13 mouse cellular contexts compared by ENCODE assay signal in genomic region chr6:57711726-57712125, GRCm38 (mm10). TPM values are rescaled to one million over a fixed set of nuclear protein-coding genes. Genes with fewer than 3 reads are reported as not detected.
A peak's percentile ranks its signal among the peaks of the same experiment; 100 is the strongest.
DNase-seq lines count a peak whose midpoint lies in the region; ATAC-seq and TF ChIP-seq lines count a peak whose summit lies in the region.
"Had no signal": no experiment of that assay in that cellular context is flagged by ENCODE, and none has a peak within 500 bp of the region (broad histone marks: within the 10 kb centered on the region; RNA-seq: fewer than 3 reads in every experiment).

No protein-coding gene starts in this region.

- TF ChIP-seq RAD21 in MEL (IDR thresholded peaks at IDR 0.05; ENCODE audit: low read depth, low read length), result no peak

- DNase-seq in layer of hippocampus, adult 2 months (ENCODE audit: low spot score in 2 of 2), result no peak
- no peak for DNase-seq in layer of hippocampus, adult 9-11 months
- DNase-seq in MEL (ENCODE audit: low read depth, low spot score), result peak; percentile 35
- peak; percentile 4 to 6 for DNase-seq in natural killer cell, adult 2 months (ENCODE audit: low spot score in 2 of 2)
- DNase-seq in lung, postnatal 10 days, result no peak
- DNase-seq in adrenal gland, adult 8-10 months, result no peak
- DNase-seq: adrenal gland, postnatal 36 days; cerebellum, adult 8-10 months had no signal

- H3K4me3 ChIP-seq in layer of hippocampus, adult 2 months, result no peak overlapping the region
- no peak overlapping the region for H3K4me3 ChIP-seq in MEL (ENCODE audit: control insufficient read depth in 1 of 2, insufficient read depth in 1 of 2, low read depth in 2 of 2, low read length in 2 of 2)
- H3K4me3 ChIP-seq: embryonic facial prominence, embryonic 12.5 days; heart, embryonic 12.5 days; neural tube, embryonic 12.5 days had no signal

- H3K9me3 ChIP-seq in MEL (replicated peaks; ENCODE audit: insufficient read depth, low read length), result no peaks in the 10 kb centered on the region
- H3K9me3 ChIP-seq: embryonic facial prominence, embryonic 12.5 days; heart, embryonic 12.5 days; neural tube, embryonic 12.5 days had no signal

- H3K79me2 ChIP-seq in MEL (ENCODE audit: control insufficient read depth, insufficient read depth, low read length, poor library complexity), result no peaks in the 10 kb centered on the region; the same call in 1 of the 2 replicates

- TF ChIP-seq CTCF in layer of hippocampus, adult 2 months (conservative IDR thresholded peaks at IDR 0.05), result 0 out of 2 replicates have a peak, but pooled peaks have one; percentile 25
- TF ChIP-seq CTCF in MEL (IDR thresholded peaks at IDR 0.05 in 2 of 3, conservative IDR thresholded peaks at IDR 0.05 in 1 of 3; ENCODE audit: control insufficient read depth in 1 of 3, insufficient read depth in 1 of 3, low read depth in 2 of 3, low read length in 3 of 3, poor library complexity in 1 of 3, severe bottlenecking in 1 of 3), result no peak; a peak in 1 of 6 replicates

- no peaks in the 10 kb centered on the region; a peak in 3 of 4 replicates for H3K36me3 ChIP-seq in MEL (ENCODE audit: control insufficient read depth in 1 of 2, insufficient read depth in 2 of 2, low read length in 2 of 2)
- H3K36me3 ChIP-seq: embryonic facial prominence, embryonic 12.5 days had no signal

- H3K27ac ChIP-seq in layer of hippocampus, adult 2 months, result no peak overlapping the region
- no peak overlapping the region for H3K27ac ChIP-seq in MEL (ENCODE audit: control insufficient read depth, low read depth, low read length)
- H3K27ac ChIP-seq: embryonic facial prominence, embryonic 12.5 days; hindbrain, embryonic 14.5 days; neural tube, embryonic 12.5 days had no signal

- peak; percentile 64 for ATAC-seq in granulocyte monocyte progenitor cell, adult 5-6 weeks (replicated peaks; ENCODE audit: poor library complexity, severe bottlenecking)

- peaks cover 6 to 9% of the 10 kb centered on the region in 2 experiments; a peak in 3 of 4 replicates for H3K4me1 ChIP-seq in MEL (ENCODE audit: control insufficient read depth in 1 of 2, insufficient read depth in 2 of 2, low read length in 2 of 2)
- H3K4me1 ChIP-seq: embryonic facial prominence, embryonic 12.5 days; neural tube, embryonic 12.5 days had no signal

- TF ChIP-seq EP300 in MEL (IDR thresholded peaks at IDR 0.05; ENCODE audit: low read depth in 1 of 2, low read length in 2 of 2), result no peak

- no peak overlapping the region for H3K9ac ChIP-seq in MEL (ENCODE audit: control insufficient read depth, low read depth, low read length, poor library complexity, severe bottlenecking)
- H3K9ac ChIP-seq: embryonic facial prominence, embryonic 12.5 days; heart, embryonic 12.5 days; hindbrain, embryonic 14.5 days; neural tube, embryonic 12.5 days had no signal

- no peaks in the 10 kb centered on the region for H3K27me3 ChIP-seq in MEL (ENCODE audit: control insufficient read depth in 1 of 2, insufficient read depth in 2 of 2, low read length in 2 of 2)
- H3K27me3 ChIP-seq: embryonic facial prominence, embryonic 12.5 days; heart, embryonic 12.5 days; neural tube, embryonic 12.5 days had no signal

- TF ChIP-seq POLR2A in MEL (IDR thresholded peaks at IDR 0.05; ENCODE audit: control insufficient read depth in 1 of 2, insufficient read depth in 1 of 2, low read depth in 1 of 2, low read length in 2 of 2, poor library complexity in 1 of 2), result no peak

TF ChIP-seq in MEL, 35 proteins besides CTCF, POLR2A, EP300 and RAD21:
- TF ChIP-seq CHD1 (IDR thresholded peaks at IDR 0.05; ENCODE audit: low read depth, low read length) (no peak), HCFC1 (IDR thresholded peaks at IDR 0.05; ENCODE audit: low read depth, low read length) (no peak), RCOR1 (IDR thresholded peaks at IDR 0.05; ENCODE audit: low read depth, low read length) (no peak), ZC3H11A (IDR thresholded peaks at IDR 0.05; ENCODE audit: low read depth, low read length) (no peak), UBTF (IDR thresholded peaks at IDR 0.05; ENCODE audit: borderline replicate concordance, insufficient read depth, low read depth, low read length) (no peak), ELF1 (IDR thresholded peaks at IDR 0.05; ENCODE audit: low read depth, low read length) (no peak), MAX (IDR thresholded peaks at IDR 0.05; ENCODE audit: low read length) (no peak)

RNA-seq across cellular contexts. Expression of gene Lancl2, which starts 9.4 kb away (rescaled TPM):
- total RNA-seq in layer of hippocampus, adult 2 months (2021), result 10 to 100 TPM; 78.7 to 85.7 TPM
- 19.6 and 21.7 TPM in 2 replicates for total RNA-seq in MEL (2012; rRNA removed)
- polyA plus RNA-seq in MEL (2012; ENCODE audit: insufficient read depth in 1 of 2, insufficient read length in 2 of 2, low read depth in 1 of 2, low replicate concordance in 2 of 2, missing spikeins in 1 of 2), result 10 to 100 TPM in 1 of 2 experiments, not detected in 1; 17.7 TPM
- total RNA-seq in granulocyte monocyte progenitor cell, adult 5-6 weeks (2014; fragmentation: Nextera tagmentation), result 22.8 and 23.1 TPM in 2 replicates
- 31.0 and 44.0 TPM in 2 replicates for total RNA-seq in granulocyte monocyte progenitor cell, adult 5-6 weeks (2017)
- 10 to 100 TPM; 17.8 to 25.3 (median 21.0) TPM for total RNA-seq in adrenal gland, adult 8-10 months (2022)

RNA-seq across cellular contexts. Expression of gene Pyurf, which starts 19.8 kb away (rescaled TPM):
- total RNA-seq in layer of hippocampus, adult 2 months (2021), result 1 to 10 TPM; 8.3 to 9.5 TPM
- 2.5 and 2.9 TPM in 2 replicates for total RNA-seq in MEL (2012; rRNA removed)
- polyA plus RNA-seq in MEL (2012; ENCODE audit: insufficient read depth in 1 of 2, insufficient read length in 2 of 2, low read depth in 1 of 2, low replicate concordance in 2 of 2, missing spikeins in 1 of 2), result 1 to 10 TPM in 1 of 2 experiments, not detected in 1; 3.3 TPM
- 7.5 and 7.7 TPM in 2 replicates for total RNA-seq in granulocyte monocyte progenitor cell, adult 5-6 weeks (2014; fragmentation: Nextera tagmentation)
- 16.3 and 17.7 TPM in 2 replicates for total RNA-seq in granulocyte monocyte progenitor cell, adult 5-6 weeks (2017)
- 10 to 100 TPM; 12.9 to 15.3 (median 13.2) TPM for total RNA-seq in adrenal gland, adult 8-10 months (2022)

Comparison
In these comparisons a context has a peak if more than half of its experiments do, and no peak if none do; other contexts are left out.
1. DNase-seq: peak in MEL (single experiment) and natural killer cell, adult 2 months (2 of 2); none in layer of hippocampus, adult 2 months (0 of 2), layer of hippocampus, adult 9-11 months (single experiment), lung, postnatal 10 days (single experiment) and adrenal gland, adult 8-10 months (single experiment).